Mouse (Mus musculus): ENCODE data around the gene Oas1c. TPM values are rescaled to one million over a fixed set of nuclear protein-coding genes. Genes with fewer than 3 reads are reported as not detected.
"Not testable (repeated sequence)": the region's sequence is repeated elsewhere in the genome, so short reads cannot be mapped to it uniquely, and the experiment has no call there.

Oas1c gene
- polyA plus RNA-seq, 1 experiment from 2014 or later = 0.14 TPM

GRCm38 (mm10) chr5:120813023-120813422 is 709 bp upstream of the Oas1c start:
- Histone ChIP-seq H3K9me3 (no peaks in the 10 kb centered on the region), H3K36me3 (replicated peaks) (no peaks in the 10 kb centered on the region), H3K4me1 (peaks cover 16% of the 10 kb centered on the region), H3K27ac (replicated peaks) (no peak overlapping the region), H3K4me3 (peak overlapping the region; percentile 47), H3K27me3 (replicated peaks; ENCODE audit: low read depth, poor library complexity, severe bottlenecking) (no peaks in the 10 kb centered on the region)
- WGBS = 83% methylated on average over 6 of the region's 6 CpGs
- no peak for DNase-seq (ENCODE audit: low spot score)

GRCm38 (mm10) chr5:120809171-120809570 is 3.1 kb downstream of the Oas1c start:
- no peaks in the 10 kb centered on the region for H3K36me3 ChIP-seq (replicated peaks)
- DNase-seq (ENCODE audit: low spot score) = no peak
- H3K9me3 ChIP-seq = no peaks in the 10 kb centered on the region
- H3K4me3 ChIP-seq = no peak overlapping the region
- H3K27me3 ChIP-seq (replicated peaks; ENCODE audit: low read depth, poor library complexity, severe bottlenecking) = no peaks in the 10 kb centered on the region
- H3K4me1 ChIP-seq = peaks cover 16% of the 10 kb centered on the region
- H3K27ac ChIP-seq (replicated peaks) = no peak overlapping the region
- WGBS = 46% methylated on average over 6 of the region's 6 CpGs

GRCm38 (mm10) chr5:120806458-120806857 is 5.9 kb downstream of the Oas1c start:
- no peaks in the 10 kb centered on the region for H3K36me3 ChIP-seq (replicated peaks)
- H3K27me3 ChIP-seq (replicated peaks; ENCODE audit: low read depth, poor library complexity, severe bottlenecking) = no peaks in the 10 kb centered on the region
- no peak overlapping the region for H3K27ac ChIP-seq (replicated peaks)
- no peaks in the 10 kb centered on the region for H3K9me3 ChIP-seq
- H3K4me3 ChIP-seq = no peak overlapping the region
- peak; percentile 61 for DNase-seq (ENCODE audit: low spot score)
- WGBS = 67% methylated on average over 1 of the region's 1 CpGs
- H3K4me1 ChIP-seq = peaks cover 3% of the 10 kb centered on the region

- H3K9me3 ChIP-seq = no peaks in the 10 kb centered on the region
- DNase-seq (ENCODE audit: low spot score) = no peak
- 80% methylated on average over 2 of the region's 2 CpGs for WGBS
Measured at GRCm38 (mm10) chr5:120803596-120803995, 8.7 kb downstream of the Oas1c start.

GRCm38 (mm10) chr5:120798943-120799342 is 13.4 kb downstream of the Oas1c start:
- H3K4me3 ChIP-seq; H3K36me3 ChIP-seq (replicated peaks); H3K4me1 ChIP-seq; H3K9me3 ChIP-seq; H3K27me3 ChIP-seq (replicated peaks; ENCODE audit: low read depth, poor library complexity, severe bottlenecking); H3K27ac ChIP-seq (replicated peaks); DNase-seq (ENCODE audit: low spot score): not testable (repeated sequence)
- WGBS = 71% methylated on average over 2 of the region's 2 CpGs

More at GRCm38 (mm10) chr5:120803596-120803995, 8.7 kb downstream of the Oas1c start:
- Histone ChIP-seq H3K4me1 (no peaks in the 10 kb centered on the region), H3K36me3 (replicated peaks) (no peaks in the 10 kb centered on the region), H3K27ac (replicated peaks) (no peak overlapping the region), H3K27me3 (replicated peaks; ENCODE audit: low read depth, poor library complexity, severe bottlenecking) (no peaks in the 10 kb centered on the region), H3K4me3 (no peak overlapping the region)

GRCm38 (mm10) chr5:120798147-120798546 is 14.2 kb downstream of the Oas1c start:
- 85% methylated on average over 5 of the region's 5 CpGs for WGBS
- not testable (repeated sequence) for H3K9me3 ChIP-seq, H3K4me1 ChIP-seq

GRCm38 (mm10) chr5:120795480-120796034 is 16.8 kb downstream of the Oas1c start, which contains the start of gene Oas1e:
Gene Oas1e (minus strand): TSS chr5:120795530.
- 80% methylated on average over 9 of the region's 9 CpGs for WGBS
- H3K4me1 ChIP-seq; H3K27ac ChIP-seq (replicated peaks): not testable (repeated sequence)

More at GRCm38 (mm10) chr5:120798147-120798546, 14.2 kb downstream of the Oas1c start:
- H3K36me3 ChIP-seq (replicated peaks); H3K4me3 ChIP-seq; H3K27ac ChIP-seq (replicated peaks); DNase-seq (ENCODE audit: low spot score); H3K27me3 ChIP-seq (replicated peaks; ENCODE audit: low read depth, poor library complexity, severe bottlenecking): not testable (repeated sequence)

GRCm38 (mm10) chr5:120793043-120793442 is 19.3 kb downstream of the Oas1c start:
- DNase-seq (ENCODE audit: low spot score) = peak; percentile 54
- Histone ChIP-seq H3K27ac (replicated peaks) (no peak overlapping the region), H3K4me3 (no peak overlapping the region), H3K36me3 (replicated peaks) (no peaks in the 10 kb centered on the region), H3K27me3 (replicated peaks; ENCODE audit: low read depth, poor library complexity, severe bottlenecking) (no peaks in the 10 kb centered on the region), H3K9me3 (no peaks in the 10 kb centered on the region), H3K4me1 (no peaks in the 10 kb centered on the region)
- 30% methylated on average over 2 of the region's 2 CpGs for WGBS

More at GRCm38 (mm10) chr5:120795480-120796034, 16.8 kb downstream of the Oas1c start, which contains the start of gene Oas1e:
- H3K4me3 ChIP-seq; DNase-seq (ENCODE audit: low spot score); H3K27me3 ChIP-seq (replicated peaks; ENCODE audit: low read depth, poor library complexity, severe bottlenecking); H3K9me3 ChIP-seq; H3K36me3 ChIP-seq (replicated peaks): not testable (repeated sequence)

- Histone ChIP-seq H3K36me3 (replicated peaks) (no peaks in the 10 kb centered on the region), H3K4me1 (no peaks in the 10 kb centered on the region), H3K9me3 (no peaks in the 10 kb centered on the region)
Measured at GRCm38 (mm10) chr5:120787042-120787441, 25.3 kb downstream of the Oas1c start.

GRCm38 (mm10) chr5:120782446-120782845 is 29.9 kb downstream of the Oas1c start:
- WGBS = 78% methylated on average over 2 of the region's 2 CpGs
- no peak overlapping the region for H3K4me3 ChIP-seq
- DNase-seq (ENCODE audit: low spot score) = no peak
- no peaks in the 10 kb centered on the region for H3K36me3 ChIP-seq (replicated peaks)
- no peaks in the 10 kb centered on the region for H3K27me3 ChIP-seq (replicated peaks; ENCODE audit: low read depth, poor library complexity, severe bottlenecking)
- no peaks in the 10 kb centered on the region for H3K9me3 ChIP-seq
- no peak overlapping the region for H3K27ac ChIP-seq (replicated peaks)
- no peaks in the 10 kb centered on the region for H3K4me1 ChIP-seq

More at GRCm38 (mm10) chr5:120787042-120787441, 25.3 kb downstream of the Oas1c start:
- H3K4me3 ChIP-seq = no peak overlapping the region
- no peaks in the 10 kb centered on the region for H3K27me3 ChIP-seq (replicated peaks; ENCODE audit: low read depth, poor library complexity, severe bottlenecking)
- WGBS = 70% methylated on average over 3 of the region's 3 CpGs
- no peak for DNase-seq (ENCODE audit: low spot score)
- no peak overlapping the region for H3K27ac ChIP-seq (replicated peaks)

- H3K9me3 ChIP-seq = no peaks in the 10 kb centered on the region
- peaks cover 2% of the 10 kb centered on the region for H3K4me1 ChIP-seq
- DNase-seq (ENCODE audit: low spot score) = no peak
- H3K27ac ChIP-seq (replicated peaks) = no peak overlapping the region
- H3K27me3 ChIP-seq (replicated peaks; ENCODE audit: low read depth, poor library complexity, severe bottlenecking) = no peaks in the 10 kb centered on the region
- H3K36me3 ChIP-seq (replicated peaks) = no peaks in the 10 kb centered on the region
- H3K4me3 ChIP-seq = no peak overlapping the region
- WGBS = 86% methylated on average over 1 of the region's 1 CpGs
Measured at GRCm38 (mm10) chr5:120781646-120782045, 30.7 kb downstream of the Oas1c start.

GRCm38 (mm10) chr5:120779922-120780321 is 32.4 kb downstream of the Oas1c start:
- H3K27ac ChIP-seq (replicated peaks) = no peak overlapping the region
- 68% methylated on average over 3 of the region's 3 CpGs for WGBS

GRCm38 (mm10) chr5:120778941-120779340 is 33.4 kb downstream of the Oas1c start:
- H3K9me3 ChIP-seq = no peaks in the 10 kb centered on the region
- H3K4me1 ChIP-seq = peaks cover 6% of the 10 kb centered on the region
- DNase-seq (ENCODE audit: low spot score) = no peak
- no peaks in the 10 kb centered on the region for H3K36me3 ChIP-seq (replicated peaks)
- WGBS = 70% methylated on average over 2 of the region's 2 CpGs
- no peak overlapping the region for H3K4me3 ChIP-seq
- H3K27ac ChIP-seq (replicated peaks) = no peak overlapping the region
- no peaks in the 10 kb centered on the region for H3K27me3 ChIP-seq (replicated peaks; ENCODE audit: low read depth, poor library complexity, severe bottlenecking)

More at GRCm38 (mm10) chr5:120779922-120780321, 32.4 kb downstream of the Oas1c start:
- Histone ChIP-seq H3K4me1 (peaks cover 6% of the 10 kb centered on the region), H3K4me3 (no peak overlapping the region), H3K27me3 (replicated peaks; ENCODE audit: low read depth, poor library complexity, severe bottlenecking) (no peaks in the 10 kb centered on the region), H3K9me3 (no peaks in the 10 kb centered on the region), H3K36me3 (replicated peaks) (no peaks in the 10 kb centered on the region)
- DNase-seq (ENCODE audit: low spot score) = no peak

All from embryonic facial prominence, embryonic 10.5 days (tissue).